Mouse (Mus musculus): ENCODE measurements around the gene Ap1ar. TPM values are rescaled to one million over a fixed set of nuclear protein-coding genes. Genes with fewer than 3 reads are reported as not detected.

Gene Ap1ar
- polyA plus RNA-seq, 1 experiment from 2014 or later = 24.0 TPM

DNA sequence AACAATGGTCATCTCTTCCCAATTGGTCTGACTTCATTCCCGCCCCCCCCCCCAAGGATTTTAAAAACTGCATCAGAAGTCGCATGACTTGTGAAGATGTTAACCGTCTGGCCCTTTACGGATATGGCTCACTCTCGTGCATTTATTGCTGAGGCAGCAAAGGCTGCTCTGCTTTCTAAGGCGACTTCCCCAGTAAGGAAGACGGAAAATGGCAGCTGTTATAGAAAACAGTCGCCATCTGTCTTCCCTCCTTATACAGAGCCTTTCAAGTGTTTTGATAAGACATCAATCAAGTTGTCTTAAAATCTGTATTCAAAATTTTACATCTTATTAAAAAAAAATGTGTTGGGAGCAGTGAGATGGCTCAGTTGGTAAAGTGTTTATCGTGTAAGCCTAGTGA is 15.4 kb upstream of the Ap1ar start:
- Histone ChIP-seq H3K4me3 (ENCODE audit: inconsistent target) (no peak overlapping the region), H3K27ac (no peak overlapping the region), H3K36me3 (ENCODE audit: inconsistent target) (no peaks in the 10 kb centered on the region), H3K79me2 (ENCODE audit: inconsistent target) (no peaks in the 10 kb centered on the region)
- 83% methylated on average over 9 of the region's 9 CpGs for WGBS (ENCODE audit: missing documents)

DNA sequence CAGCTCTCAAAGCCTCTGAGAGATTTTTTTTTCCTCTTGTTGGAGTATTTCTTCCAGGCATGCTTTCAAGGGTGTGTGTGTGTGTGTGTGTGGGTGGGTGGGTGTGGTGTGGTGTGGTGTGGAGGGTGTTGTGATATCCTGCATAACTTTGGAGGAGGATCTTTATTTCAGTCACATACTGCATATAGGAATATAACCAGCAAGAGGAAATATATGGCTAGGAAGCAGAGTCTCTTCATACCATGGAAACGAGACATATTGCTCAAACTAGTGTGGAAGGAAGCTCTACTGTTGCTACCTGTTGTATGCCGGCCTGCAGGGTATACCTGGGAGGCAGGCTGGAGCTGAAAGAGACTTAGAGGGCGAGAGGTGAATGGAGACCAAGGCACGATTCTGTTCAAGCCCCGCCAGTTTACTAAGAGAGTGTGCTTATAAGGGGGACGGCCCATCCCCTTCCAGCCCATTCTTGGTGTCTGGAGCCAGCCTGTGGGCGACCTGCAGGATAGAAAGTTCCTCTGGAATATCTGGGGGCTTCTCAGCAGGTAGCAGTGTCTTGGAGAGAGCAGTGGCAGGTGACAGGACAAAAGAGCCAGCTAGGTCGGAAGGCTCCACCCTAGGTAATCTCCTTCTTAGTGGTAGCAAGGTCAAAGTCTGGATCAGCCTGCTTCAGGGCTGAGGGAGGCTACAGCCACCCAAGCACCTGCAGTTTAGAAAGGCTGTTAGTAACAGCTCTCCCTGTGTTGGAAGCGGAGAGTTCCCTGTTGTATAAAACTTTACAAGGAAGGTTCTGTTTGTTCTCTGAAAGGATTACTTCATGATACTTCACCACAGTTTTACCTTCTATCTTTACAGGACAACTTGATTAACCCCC is 13.7 kb upstream of the Ap1ar start:
- 91% methylated on average over 8 of the region's 9 CpGs for WGBS (ENCODE audit: missing documents)
- Histone ChIP-seq H3K79me2 (ENCODE audit: inconsistent target) (no peaks in the 10 kb centered on the region), H3K27ac (no peak overlapping the region), H3K36me3 (ENCODE audit: inconsistent target) (no peaks in the 10 kb centered on the region), H3K4me3 (ENCODE audit: inconsistent target) (no peak overlapping the region)

- WGBS (ENCODE audit: missing documents) = 89% methylated on average over 4 of the region's 5 CpGs
- no peak overlapping the region for H3K27ac ChIP-seq
Observed at GRCm38 (mm10) chr3:127849922-127850321, 12.6 kb upstream of the Ap1ar start.

DNA sequence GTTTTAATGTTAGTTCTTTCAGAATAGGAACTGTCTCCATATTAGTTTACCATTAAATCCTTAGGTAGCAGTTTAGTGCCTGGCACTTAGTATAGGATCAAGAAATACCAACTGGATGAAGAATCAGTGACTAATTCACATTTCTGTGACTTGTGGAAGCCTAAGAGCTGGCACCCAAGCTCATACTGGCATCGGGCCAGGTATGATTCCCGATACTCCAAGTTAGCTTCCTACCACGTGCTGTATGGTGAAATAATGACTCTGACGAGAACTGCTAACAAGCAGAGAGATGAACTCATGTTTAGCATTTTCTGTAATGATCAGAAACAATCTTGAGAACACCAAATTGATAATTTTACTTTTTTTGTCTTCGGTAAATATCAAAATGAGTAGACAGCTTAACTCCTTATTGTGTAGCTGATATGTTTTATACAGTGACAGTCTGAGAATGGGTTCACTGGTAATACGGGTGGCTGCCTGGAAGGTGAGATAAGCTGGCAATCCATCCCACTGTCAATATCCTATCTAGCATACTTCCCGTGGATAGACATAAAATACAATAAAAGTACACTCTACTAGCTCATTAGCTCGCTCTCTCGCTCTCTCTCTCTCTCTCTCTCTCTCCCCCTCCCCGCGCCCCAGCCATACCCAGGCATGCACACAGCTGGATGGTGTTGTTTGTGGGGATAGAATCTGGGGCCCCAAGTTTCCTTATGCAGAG is 10.9 kb upstream of the Ap1ar start:
- Histone ChIP-seq H3K79me2 (ENCODE audit: inconsistent target) (no peaks in the 10 kb centered on the region), H3K27ac (no peak overlapping the region), H3K36me3 (ENCODE audit: inconsistent target) (no peaks in the 10 kb centered on the region), H3K4me3 (ENCODE audit: inconsistent target) (no peak overlapping the region)
- WGBS (ENCODE audit: missing documents) = 91% methylated on average over 9 of the region's 11 CpGs

More at GRCm38 (mm10) chr3:127849922-127850321, 12.6 kb upstream of the Ap1ar start:
- Histone ChIP-seq H3K36me3 (ENCODE audit: inconsistent target) (no peaks in the 10 kb centered on the region), H3K79me2 (ENCODE audit: inconsistent target) (no peaks in the 10 kb centered on the region), H3K4me3 (ENCODE audit: inconsistent target) (no peak overlapping the region)

DNA sequence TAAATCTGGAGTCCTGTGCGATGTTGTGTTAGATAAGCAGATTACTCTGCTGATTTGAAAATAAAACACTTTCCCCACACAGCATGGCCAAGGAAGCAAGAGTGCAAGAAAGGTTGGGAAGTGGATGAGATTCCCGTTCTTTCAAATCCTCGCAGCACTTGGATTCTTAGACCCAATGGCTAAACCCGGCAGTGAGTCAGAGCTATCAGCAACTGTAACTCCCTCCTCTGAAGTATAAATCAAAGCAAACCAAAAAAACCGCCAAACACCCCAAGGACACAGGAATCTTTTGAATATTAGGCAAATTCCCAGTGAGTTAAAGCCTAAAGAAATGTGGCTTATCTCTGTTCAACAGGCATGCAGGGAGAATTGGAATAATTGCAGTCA is 6.6 kb upstream of the Ap1ar start:
- Histone ChIP-seq H3K27ac (no peak overlapping the region), H3K4me3 (ENCODE audit: inconsistent target) (no peak overlapping the region), H3K36me3 (ENCODE audit: inconsistent target) (no peaks in the 10 kb centered on the region), H3K79me2 (ENCODE audit: inconsistent target) (no peaks in the 10 kb centered on the region)
- WGBS (ENCODE audit: missing documents) = 96% methylated on average over 5 of the region's 5 CpGs

DNA sequence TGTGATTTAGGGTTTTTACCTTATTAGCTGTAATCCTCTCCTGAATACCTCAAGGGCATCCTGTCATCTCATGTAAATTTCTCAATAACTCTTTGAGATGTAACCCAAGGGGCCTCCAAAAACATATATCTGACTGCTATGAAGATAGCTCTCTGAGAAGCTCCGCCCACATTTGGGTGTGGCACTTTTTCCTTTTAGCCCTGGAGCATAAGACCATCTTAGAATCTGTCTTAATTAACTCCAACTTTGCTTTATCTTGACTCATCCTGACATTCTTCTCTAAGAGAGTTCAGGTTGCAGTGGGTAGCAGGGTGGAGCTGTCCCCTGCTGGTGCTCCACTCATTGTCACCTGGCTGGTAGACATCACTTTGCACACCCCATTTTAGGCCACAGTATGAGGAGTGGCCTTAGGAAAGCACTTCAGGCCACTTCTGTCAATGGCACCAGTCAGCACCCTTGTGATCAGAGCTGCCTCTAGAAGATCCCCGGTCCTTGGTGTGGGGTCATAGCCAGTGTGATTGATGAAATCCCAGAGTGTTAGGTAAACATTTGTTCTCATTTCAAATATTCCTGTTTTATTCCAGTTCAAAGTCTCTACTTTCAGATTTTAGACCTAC is 6.1 kb upstream of the Ap1ar start:
- Histone ChIP-seq H3K27ac (no peak overlapping the region), H3K36me3 (ENCODE audit: inconsistent target) (no peaks in the 10 kb centered on the region), H3K79me2 (ENCODE audit: inconsistent target) (no peaks in the 10 kb centered on the region), H3K4me3 (ENCODE audit: inconsistent target) (no peak overlapping the region)
- 95% methylated on average over 2 of the region's 2 CpGs for WGBS (ENCODE audit: missing documents)

GRCm38 (mm10) chr3:127841926-127842325 is 4.6 kb upstream of the Ap1ar start:
- Histone ChIP-seq H3K36me3 (ENCODE audit: inconsistent target) (no peaks in the 10 kb centered on the region), H3K79me2 (ENCODE audit: inconsistent target) (no peaks in the 10 kb centered on the region), H3K4me3 (ENCODE audit: inconsistent target) (no peak overlapping the region), H3K27ac (no peak overlapping the region)
- 90% methylated on average over 8 of the region's 8 CpGs for WGBS (ENCODE audit: missing documents)

DNA sequence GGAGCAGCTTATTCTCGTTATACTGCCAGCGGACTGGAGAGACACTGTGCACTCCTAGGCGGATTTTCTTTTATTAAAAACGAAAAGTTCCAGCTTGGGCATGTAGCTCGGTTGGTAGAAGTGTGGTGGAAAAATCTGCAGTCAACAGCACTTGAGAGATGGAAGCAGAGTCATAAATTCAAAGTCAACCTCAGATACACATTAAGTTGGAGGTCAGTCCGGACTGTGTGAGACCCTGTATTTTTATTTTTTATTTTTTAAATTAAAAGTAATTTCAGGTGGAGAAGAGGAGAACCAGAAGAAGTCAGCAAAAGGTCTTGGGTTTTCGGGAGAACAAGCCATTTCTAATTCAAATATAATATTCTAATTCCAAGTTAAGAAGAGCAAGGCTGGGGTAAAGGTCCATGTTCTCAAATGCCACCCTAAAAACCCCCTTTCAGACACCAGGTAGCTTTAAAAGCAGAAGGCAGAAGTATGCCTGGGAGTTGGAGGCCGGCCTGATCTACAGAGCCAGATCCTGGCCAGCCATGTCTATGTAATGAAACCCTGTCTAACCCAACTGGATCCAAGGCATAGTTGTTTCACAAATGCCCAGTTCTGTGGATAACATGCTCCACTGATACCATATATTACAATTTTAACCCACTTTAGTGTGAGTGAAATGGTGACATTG is 785 bp upstream of the Ap1ar start:
- Histone ChIP-seq H3K4me3 (ENCODE audit: inconsistent target) (peak overlapping the region; percentile 48), H3K27ac (peak overlapping the region; percentile 55), H3K36me3 (ENCODE audit: inconsistent target) (no peaks in the 10 kb centered on the region), H3K79me2 (ENCODE audit: inconsistent target) (peaks cover 37% of the 10 kb centered on the region)
- WGBS (ENCODE audit: missing documents) = 34% methylated on average over 8 of the region's 8 CpGs

- WGBS (ENCODE audit: missing documents) = 0% methylated on average over 14 of the region's 17 CpGs
- Histone ChIP-seq H3K4me3 (ENCODE audit: inconsistent target) (peak overlapping the region; percentile 60), H3K27ac (no peak overlapping the region), H3K36me3 (ENCODE audit: inconsistent target) (no peaks in the 10 kb centered on the region), H3K79me2 (ENCODE audit: inconsistent target) (peaks cover 51% of the 10 kb centered on the region)
Observed at GRCm38 (mm10) chr3:127836798-127837153, 547 bp downstream of the Ap1ar start.

DNA sequence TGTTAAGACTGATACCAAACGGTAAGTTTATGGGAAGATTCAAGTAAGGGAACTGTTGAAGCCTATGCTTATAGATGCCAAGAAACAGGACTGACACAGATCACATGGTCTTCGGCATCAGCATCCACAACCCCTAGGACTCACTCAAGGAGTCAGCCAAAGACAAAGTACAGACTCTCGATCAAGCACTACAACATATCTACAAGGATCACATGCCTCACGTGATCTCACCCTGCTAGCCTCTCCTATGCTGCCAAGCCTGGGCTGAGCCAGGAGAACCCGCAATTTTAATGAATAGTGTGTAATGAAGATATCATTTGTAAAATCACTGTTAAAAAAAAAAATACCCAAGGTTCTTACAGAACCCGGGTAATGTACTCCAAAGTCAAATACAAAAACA is 1.7 kb downstream of the Ap1ar start:
- no peak overlapping the region for H3K27ac ChIP-seq
- H3K4me3 ChIP-seq (ENCODE audit: inconsistent target) = no peak overlapping the region
- no peaks in the 10 kb centered on the region for H3K36me3 ChIP-seq (ENCODE audit: inconsistent target)
- H3K79me2 ChIP-seq (ENCODE audit: inconsistent target) = peaks cover 62% of the 10 kb centered on the region
- 86% methylated on average over 6 of the region's 6 CpGs for WGBS (ENCODE audit: missing documents)

DNA sequence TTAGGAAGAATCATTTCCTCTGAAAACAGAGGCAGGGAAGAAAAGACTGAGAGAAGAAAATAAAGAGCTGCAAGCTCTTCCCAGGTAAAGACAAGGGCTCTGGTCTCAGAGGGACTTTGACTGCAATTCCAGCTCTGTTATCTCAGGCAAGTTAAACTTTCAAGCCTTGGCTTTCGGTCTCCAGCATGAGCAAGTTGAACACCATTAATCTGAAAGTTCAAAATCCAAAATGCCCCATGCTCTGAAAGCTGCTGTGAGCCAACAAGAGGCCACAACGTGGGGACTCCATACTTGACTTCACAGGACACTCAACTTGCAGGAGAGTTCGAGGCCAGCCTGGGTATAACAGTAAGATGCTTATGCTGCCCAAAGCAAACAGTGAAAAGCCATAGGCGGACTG is 3.3 kb downstream of the Ap1ar start:
- Histone ChIP-seq H3K27ac (no peak overlapping the region), H3K4me3 (ENCODE audit: inconsistent target) (no peak overlapping the region), H3K36me3 (ENCODE audit: inconsistent target) (no peaks in the 10 kb centered on the region), H3K79me2 (ENCODE audit: inconsistent target) (peaks cover 78% of the 10 kb centered on the region)
- 93% methylated on average over 4 of the region's 4 CpGs for WGBS (ENCODE audit: missing documents)

- Histone ChIP-seq H3K79me2 (ENCODE audit: inconsistent target) (peaks cover 96% of the 10 kb centered on the region), H3K4me3 (ENCODE audit: inconsistent target) (no peak overlapping the region), H3K27ac (no peak overlapping the region), H3K36me3 (ENCODE audit: inconsistent target) (no peaks in the 10 kb centered on the region)
- WGBS (ENCODE audit: missing documents) = 53% methylated on average over 6 of the region's 6 CpGs
Observed at GRCm38 (mm10) chr3:127831079-127831478, 6.2 kb downstream of the Ap1ar start.

- WGBS (ENCODE audit: missing documents) = 99% methylated on average over 10 of the region's 10 CpGs
- H3K36me3 ChIP-seq (ENCODE audit: inconsistent target) = no peaks in the 10 kb centered on the region
Observed at GRCm38 (mm10) chr3:127830183-127830582, 7.1 kb downstream of the Ap1ar start.

DNA sequence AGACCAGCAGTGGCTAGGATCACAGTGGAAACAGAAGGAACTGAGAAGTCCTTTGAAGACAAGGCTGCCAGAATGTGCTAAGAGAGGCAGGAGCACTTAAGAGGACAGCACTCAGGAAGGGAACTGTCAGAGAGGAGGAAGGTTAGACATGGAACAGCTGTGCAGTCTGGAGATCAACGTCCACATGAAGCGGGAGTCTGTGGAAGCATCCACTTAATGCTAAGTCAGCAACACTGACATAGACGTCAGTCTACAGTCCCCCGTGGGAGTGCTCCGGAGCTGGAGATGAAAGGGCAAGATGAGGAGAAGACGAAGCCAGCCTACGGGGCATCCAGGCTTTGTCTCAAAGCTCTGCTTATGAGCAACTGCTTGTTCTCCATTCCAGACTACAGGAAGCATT is 10.2 kb downstream of the Ap1ar start:
- H3K4me3 ChIP-seq (ENCODE audit: inconsistent target) = no peak overlapping the region
- WGBS (ENCODE audit: missing documents) = 95% methylated on average over 6 of the region's 7 CpGs
- H3K79me2 ChIP-seq (ENCODE audit: inconsistent target) = peaks cover 86% of the 10 kb centered on the region
- H3K36me3 ChIP-seq (ENCODE audit: inconsistent target) = no peaks in the 10 kb centered on the region
- no peak overlapping the region for H3K27ac ChIP-seq

More at GRCm38 (mm10) chr3:127830183-127830582, 7.1 kb downstream of the Ap1ar start:
- H3K4me3 ChIP-seq (ENCODE audit: inconsistent target) = no peak overlapping the region
- no peak overlapping the region for H3K27ac ChIP-seq
- H3K79me2 ChIP-seq (ENCODE audit: inconsistent target) = peaks cover 96% of the 10 kb centered on the region

All from macrophage (primary cell).